Mouse (Mus musculus): ENCODE results near the gene Zswim1.
A peak's percentile ranks its signal among the peaks of the same experiment; 100 is the strongest.
"Not testable (repeated sequence)": the region's sequence is repeated elsewhere in the genome, so short reads cannot be mapped to it uniquely, and the experiment has no call there.

The Zswim1 gene

DNA sequence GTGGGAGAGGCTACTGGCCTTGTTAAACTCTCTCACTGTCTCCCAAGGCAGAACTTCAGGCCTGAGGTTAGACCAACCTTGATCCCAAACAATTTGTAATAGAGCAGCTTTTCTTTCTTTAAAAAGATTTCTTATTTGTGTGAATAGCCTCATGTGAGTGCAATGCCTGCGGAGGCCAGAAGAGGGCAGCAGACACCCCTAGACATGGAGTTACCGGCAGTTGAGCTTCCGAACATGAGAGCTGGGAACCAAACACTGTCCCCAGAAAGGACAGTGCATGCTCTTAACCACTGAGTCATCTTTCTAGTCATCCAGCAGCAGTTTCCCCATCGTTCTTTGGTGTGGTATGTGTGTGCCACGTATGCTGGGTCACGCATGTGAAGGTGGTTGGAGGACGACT lies 45.1 kb downstream of the Zswim1 start:
- no peak for DNase-seq

DNA sequence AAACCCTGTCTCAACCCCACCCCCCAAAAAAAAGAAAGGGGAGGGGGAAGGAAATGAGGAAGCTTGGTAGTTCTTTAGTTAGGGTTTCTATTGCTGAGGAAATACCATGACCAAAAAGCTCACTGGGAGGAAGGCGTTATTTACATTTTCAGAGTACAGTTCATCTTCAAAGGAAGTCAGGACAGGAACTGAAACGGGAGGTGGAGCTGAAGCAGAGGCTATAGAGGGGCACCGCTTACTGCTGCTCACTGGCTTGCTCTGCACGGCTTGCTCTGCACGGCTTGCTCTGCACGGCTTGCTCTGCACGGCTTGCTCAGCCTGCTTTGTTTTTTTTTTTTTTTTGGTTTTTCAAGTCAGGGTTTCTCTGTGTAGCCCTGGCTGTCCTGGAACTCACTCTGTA lies 46.0 kb downstream of the Zswim1 start:
- peak in 1 of 2 experiments; percentile 53 for DNase-seq

DNA sequence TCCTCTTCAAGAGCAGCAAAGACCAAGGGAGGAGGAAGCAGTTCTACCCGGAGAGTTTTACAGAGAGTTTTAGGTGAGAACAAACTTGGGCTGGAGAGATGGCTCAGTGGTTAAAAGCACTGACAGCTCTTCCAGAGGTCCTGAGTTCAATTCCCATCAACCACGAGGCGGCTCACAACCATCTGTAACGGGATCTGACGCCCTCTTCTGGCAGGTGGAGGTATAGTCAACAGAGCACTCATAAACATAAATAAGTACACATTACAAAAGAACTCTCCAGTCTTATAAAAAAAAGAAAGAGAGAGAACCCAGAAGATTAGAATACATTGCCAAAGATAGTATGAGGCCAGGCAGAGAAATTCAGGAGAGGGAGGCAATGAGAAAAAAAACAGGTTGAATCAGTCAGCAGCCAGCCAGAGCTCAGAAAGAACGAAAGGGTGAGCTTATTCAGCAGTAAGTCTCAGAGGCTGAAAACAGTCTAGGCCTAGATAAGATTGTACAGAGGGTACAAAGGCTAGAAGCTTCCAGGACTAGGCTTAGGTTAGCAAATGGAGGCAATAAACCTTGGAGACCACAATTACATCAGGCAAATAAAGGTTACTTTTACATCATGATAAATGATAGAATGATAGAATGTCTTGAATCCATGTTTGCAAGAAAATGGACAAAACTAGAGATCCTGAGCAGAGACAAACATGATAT lies 49.3 kb downstream of the Zswim1 start:
- DNase-seq = no peak

DNA sequence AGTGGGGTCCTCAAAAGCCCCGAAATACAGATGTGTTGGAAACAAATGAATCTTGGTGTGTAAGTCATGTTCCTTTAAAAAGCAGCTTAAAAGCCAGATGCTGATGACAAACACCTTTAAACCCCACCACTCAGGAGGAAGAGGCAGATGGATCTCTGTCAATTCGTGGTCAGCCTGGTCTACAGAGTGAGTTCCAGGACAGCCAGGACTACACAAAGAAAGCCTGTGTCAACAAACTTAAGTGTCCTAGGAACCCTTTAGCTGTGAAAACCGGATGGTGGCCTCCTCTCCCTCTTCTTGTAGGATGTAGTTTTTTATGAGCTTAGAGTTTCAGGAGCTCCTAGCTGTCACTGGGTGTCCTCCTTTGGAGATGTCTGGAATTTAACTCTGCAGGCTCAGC lies 51.1 kb downstream of the Zswim1 start:
- no peak for DNase-seq

DNA sequence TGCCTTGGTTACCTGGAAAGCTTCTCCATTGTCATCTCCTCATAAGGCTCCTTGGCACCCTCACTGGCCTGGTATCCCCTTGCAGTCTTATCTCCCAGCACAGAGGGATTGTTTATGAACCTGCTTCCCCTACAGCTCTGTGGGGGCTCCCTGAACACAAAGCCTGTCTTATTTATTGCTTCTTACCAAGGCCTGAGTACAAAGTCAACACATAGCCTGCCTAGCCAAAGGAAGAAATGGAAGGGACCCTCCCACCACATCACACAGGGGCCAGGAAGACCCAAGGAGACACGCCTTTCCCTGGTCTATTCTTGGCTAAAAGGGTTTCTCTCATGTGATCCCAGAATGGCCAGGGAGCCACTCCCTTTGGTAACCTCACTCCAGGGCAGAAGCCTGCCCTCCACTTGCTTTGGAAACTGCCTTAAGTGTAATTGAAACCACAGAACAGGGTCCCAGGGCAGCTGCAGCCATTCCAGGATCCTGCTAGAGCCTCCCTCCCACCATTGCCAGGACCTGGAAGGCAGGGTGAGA lies 51.8 kb downstream of the Zswim1 start:
- no peak for DNase-seq

DNA sequence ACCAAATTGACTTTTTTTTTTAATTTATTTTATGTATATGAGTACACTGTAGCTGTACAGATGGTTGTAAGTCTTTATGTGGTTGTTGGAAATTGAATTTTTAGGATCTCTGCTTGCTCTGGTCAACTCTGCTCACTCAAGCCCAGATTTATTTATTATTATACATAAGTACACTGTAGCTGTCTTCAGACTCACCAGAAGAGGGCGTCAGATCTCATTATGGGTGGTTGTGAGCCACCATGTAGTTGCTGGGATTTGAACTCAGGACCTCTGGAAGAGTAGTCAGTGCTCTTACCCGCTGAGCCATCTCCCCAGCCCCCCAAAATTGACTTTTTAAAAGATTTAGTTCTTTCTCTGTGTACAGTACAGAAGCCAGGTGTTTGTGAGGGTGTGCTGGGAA lies 53.2 kb downstream of the Zswim1 start:
- DNase-seq = not testable (repeated sequence)
